Mouse (Mus musculus): ENCODE results near the gene Arpp19.

Arpp19 gene

GRCm38 (mm10) chr9:75100157-75100781 is 62.9 kb downstream of the Arpp19 start:
- no peak for DNase-seq (ENCODE audit: low spot score in 2 of 2)

GRCm38 (mm10) chr9:75102131-75102530 is 64.7 kb downstream of the Arpp19 start:
- DNase-seq (ENCODE audit: low spot score in 2 of 2): no peak
